Mouse (Mus musculus) MEL (cell line): ENCODE measurements around the gene Fhit. TPM values are rescaled to one million over a fixed set of nuclear protein-coding genes. Genes with fewer than 3 reads are reported as not detected.

Source experiments
- DNase-seq: peaks from one replicate; pipeline ENCODE4 v3.0.0; 2011; ENCODE audit warnings: low read depth, low spot score
- H3K27ac ChIP-seq: 2 replicates; pipeline ENCODE4 v1.5.1; 2012; ENCODE audit warnings: low read depth, mild to moderate bottlenecking, control low read depth, low read length, moderate library complexity; ENCODE audit not compliant: control insufficient read depth
- H3K27me3 ChIP-seq, 2 experiments: fragments of 150-350 bp in 1 of 2; sonication (generic) in 1 of 2; 2 replicates each; pipeline ENCODE4 v1.6.1; 2012; ENCODE audit warnings: low read length in 2 of 2, mild to moderate bottlenecking in 2 of 2, improper control_type of control experiment in 1 of 2, moderate library complexity in 1 of 2; ENCODE audit not compliant: insufficient read depth in 2 of 2, control insufficient read depth in 1 of 2
- H3K36me3 ChIP-seq, 2 experiments: 2 replicates each; pipeline ENCODE4 v1.6.1; 2012 to 2014; ENCODE audit warnings: low read length in 2 of 2, improper control_type of control experiment in 1 of 2, inconsistent platforms in 1 of 2, mild to moderate bottlenecking in 1 of 2; ENCODE audit not compliant: insufficient read depth in 2 of 2, control insufficient read depth in 1 of 2
- H3K4me1 ChIP-seq, 2 experiments: fragments of 150-350 bp in 1 of 2; sonication (generic) in 1 of 2; 2 replicates each; pipeline ENCODE4 v1.6.1; 2012; ENCODE audit warnings: low read length in 2 of 2, improper control_type of control experiment in 1 of 2, mild to moderate bottlenecking in 1 of 2; ENCODE audit not compliant: insufficient read depth in 2 of 2, control insufficient read depth in 1 of 2
- H3K4me3 ChIP-seq, 2 experiments: fragments of 150-350 bp in 1 of 2; sonication (generic) in 1 of 2; 2 replicates each; pipeline ENCODE4 v1.5.1; 2012; ENCODE audit warnings: low read depth in 2 of 2, low read length in 2 of 2, mild to moderate bottlenecking in 2 of 2, moderate library complexity in 2 of 2, control low read depth in 1 of 2, improper control_type of control experiment in 1 of 2; ENCODE audit not compliant: control insufficient read depth in 1 of 2, insufficient read depth in 1 of 2
- H3K79me2 ChIP-seq: 2 replicates; pipeline ENCODE4 v1.6.1; 2012; ENCODE audit warnings: mild to moderate bottlenecking, low read length, moderate library complexity; ENCODE audit not compliant: control insufficient read depth, poor library complexity, insufficient read depth
- H3K9ac ChIP-seq: 2 replicates; pipeline ENCODE4 v1.6.1; 2012; ENCODE audit warnings: low read depth, mild to moderate bottlenecking, control low read depth, low read length, moderate library complexity; ENCODE audit not compliant: control insufficient read depth, poor library complexity, severe bottlenecking
- H3K9me3 ChIP-seq: fragments of 150-350 bp; sonication (generic); replicated peaks from 2 replicates; pipeline ENCODE4 v1.6.1; 2012; ENCODE audit warnings: mild to moderate bottlenecking, low read length, improper control_type of control experiment, moderate library complexity; ENCODE audit not compliant: insufficient read depth
- CTCF ChIP-seq, 3 experiments: IDR thresholded peaks in 2 of 3; conservative IDR thresholded peaks in 1 of 3; 2 replicates each; pipeline ENCODE4 v1.5.1; 2011 to 2012; ENCODE audit warnings: low read length in 3 of 3, low read depth in 2 of 3, mild to moderate bottlenecking in 2 of 3, improper control_type of control experiment in 1 of 3, inconsistent platforms in 1 of 3, mixed read lengths in 1 of 3, moderate library complexity in 1 of 3; ENCODE audit not compliant: control insufficient read depth in 1 of 3, insufficient read depth in 1 of 3, poor library complexity in 1 of 3, severe bottlenecking in 1 of 3
- GABPA ChIP-seq: IDR thresholded peaks from 2 replicates; pipeline ENCODE4 v1.6.1; 2012; ENCODE audit warnings: low read depth, mild to moderate bottlenecking, inconsistent platforms, low read length, improper control_type of control experiment, moderate library complexity
- MAZ ChIP-seq: IDR thresholded peaks from 2 replicates; pipeline ENCODE4 v1.6.1; 2012; ENCODE audit warnings: low read depth, mild to moderate bottlenecking, inconsistent platforms, low read length, improper control_type of control experiment
- POLR2AphosphoS2 ChIP-seq: IDR thresholded peaks from 2 replicates; pipeline ENCODE4 v1.6.1; 2011; ENCODE audit warnings: low read length, improper control_type of control experiment
- POLR2AphosphoS5 ChIP-seq: IDR thresholded peaks from 2 replicates; pipeline ENCODE4 v1.6.1; 2012; ENCODE audit warnings: low read depth, borderline replicate concordance, mild to moderate bottlenecking, inconsistent platforms, low read length, moderate library complexity, mixed read lengths
- RCOR1 ChIP-seq: IDR thresholded peaks from 2 replicates; pipeline ENCODE4 v1.6.1; 2012; ENCODE audit warnings: low read depth, mild to moderate bottlenecking, inconsistent platforms, low read length, improper control_type of control experiment
- USF2 ChIP-seq, 2 experiments: IDR thresholded peaks; 2 replicates each; pipeline ENCODE4 v1.6.1; 2011 to 2012; ENCODE audit warnings: improper control_type of control experiment in 2 of 2, low read length in 2 of 2, borderline replicate concordance in 1 of 2, inconsistent platforms in 1 of 2, low read depth in 1 of 2, mild to moderate bottlenecking in 1 of 2; ENCODE audit not compliant: insufficient read depth in 1 of 2
- polyA plus RNA-seq, 2 experiments: library from polyadenylated mRNA; stranded (reverse) in 1 of 2; unstranded in 1 of 2; fragments of >175 nt in 1 of 2; fragments of >200 nt in 1 of 2; gene quantifications; 2 replicates each; pipeline versions ENCODE4 v1.2.1 to v1.2.4; 2012; ENCODE audit warnings: low replicate concordance in 2 of 2, low read depth in 1 of 2; ENCODE audit not compliant: insufficient read length in 2 of 2, insufficient read depth in 1 of 2, missing spikeins in 1 of 2
- total RNA-seq: library from RNA; depleted of rRNA; stranded (reverse); fragments of 300-350 nt; gene quantifications from 2 replicates; pipeline ENCODE4 v1.2.3, GENCODE M21; 2012

Fhit gene
- total and polyA plus RNA-seq, 3 experiments = 0.77 to 1.3 TPM; not detected in 1

- Histone ChIP-seq H3K4me3 (no peak overlapping the region), H3K4me1 (no peaks in the 10 kb centered on the region)
These were observed 1572.7 kb downstream of the Fhit start for GRCm38 (mm10) chr14:9589121-9589520.

GRCm38 (mm10) chr14:9587900-9588299 is 1573.9 kb downstream of the Fhit start:
- no peak for DNase-seq
- no peak for TF ChIP-seq POLR2AphosphoS2
- TF ChIP-seq GABPA = no peak
- no peak for TF ChIP-seq MAZ
- no peak for TF ChIP-seq USF2 (IDR thresholded peaks at IDR 0.05; ENCODE audit: borderline replicate concordance in 1 of 2, insufficient read depth in 1 of 2, low read depth in 1 of 2, low read length in 2 of 2)
- no peak for TF ChIP-seq RCOR1
- no peak for TF ChIP-seq POLR2AphosphoS5
- no peaks in the 10 kb centered on the region for H3K27me3 ChIP-seq

More at GRCm38 (mm10) chr14:9589121-9589520, 1572.7 kb downstream of the Fhit start:
- H3K9ac ChIP-seq = no peak overlapping the region
- H3K79me2 ChIP-seq = no peaks in the 10 kb centered on the region
- no peak overlapping the region for H3K27ac ChIP-seq
- H3K27me3 ChIP-seq = no peaks in the 10 kb centered on the region
- DNase-seq = no peak
- no peaks in the 10 kb centered on the region for H3K36me3 ChIP-seq
- H3K9me3 ChIP-seq = no peaks in the 10 kb centered on the region; the same call in 1 of the 2 replicates
- TF ChIP-seq CTCF (IDR thresholded peaks at IDR 0.05 in 2 of 3, conservative IDR thresholded peaks at IDR 0.05 in 1 of 3; ENCODE audit: control insufficient read depth in 1 of 3, insufficient read depth in 1 of 3, low read depth in 2 of 3, low read length in 3 of 3, poor library complexity in 1 of 3, severe bottlenecking in 1 of 3) (no peak), MAZ (no peak)

GRCm38 (mm10) chr14:9583227-9584155 is 1578.3 kb downstream of the Fhit start:
- no peaks in the 10 kb centered on the region for H3K36me3 ChIP-seq
- H3K9ac ChIP-seq = no peak overlapping the region
- H3K4me3 ChIP-seq = no peak overlapping the region
- no peaks in the 10 kb centered on the region for H3K4me1 ChIP-seq
- no peak overlapping the region for H3K27ac ChIP-seq
- no peaks in the 10 kb centered on the region for H3K79me2 ChIP-seq
- H3K9me3 ChIP-seq = no peaks in the 10 kb centered on the region
- TF ChIP-seq CTCF (IDR thresholded peaks at IDR 0.05 in 2 of 3, conservative IDR thresholded peaks at IDR 0.05 in 1 of 3; ENCODE audit: control insufficient read depth in 1 of 3, insufficient read depth in 1 of 3, low read depth in 2 of 3, low read length in 3 of 3, poor library complexity in 1 of 3, severe bottlenecking in 1 of 3) = no peak
- no peak for DNase-seq
- no peaks in the 10 kb centered on the region for H3K27me3 ChIP-seq

More at GRCm38 (mm10) chr14:9587900-9588299, 1573.9 kb downstream of the Fhit start:
- Histone ChIP-seq H3K4me3 (no peak overlapping the region), H3K9me3 (no peaks in the 10 kb centered on the region), H3K27ac (no peak overlapping the region), H3K4me1 (no peaks in the 10 kb centered on the region), H3K79me2 (no peaks in the 10 kb centered on the region), H3K36me3 (no peaks in the 10 kb centered on the region), H3K9ac (no peak overlapping the region)
